Mouse (Mus musculus): ENCODE results near the gene Mcoln2.

DNA sequence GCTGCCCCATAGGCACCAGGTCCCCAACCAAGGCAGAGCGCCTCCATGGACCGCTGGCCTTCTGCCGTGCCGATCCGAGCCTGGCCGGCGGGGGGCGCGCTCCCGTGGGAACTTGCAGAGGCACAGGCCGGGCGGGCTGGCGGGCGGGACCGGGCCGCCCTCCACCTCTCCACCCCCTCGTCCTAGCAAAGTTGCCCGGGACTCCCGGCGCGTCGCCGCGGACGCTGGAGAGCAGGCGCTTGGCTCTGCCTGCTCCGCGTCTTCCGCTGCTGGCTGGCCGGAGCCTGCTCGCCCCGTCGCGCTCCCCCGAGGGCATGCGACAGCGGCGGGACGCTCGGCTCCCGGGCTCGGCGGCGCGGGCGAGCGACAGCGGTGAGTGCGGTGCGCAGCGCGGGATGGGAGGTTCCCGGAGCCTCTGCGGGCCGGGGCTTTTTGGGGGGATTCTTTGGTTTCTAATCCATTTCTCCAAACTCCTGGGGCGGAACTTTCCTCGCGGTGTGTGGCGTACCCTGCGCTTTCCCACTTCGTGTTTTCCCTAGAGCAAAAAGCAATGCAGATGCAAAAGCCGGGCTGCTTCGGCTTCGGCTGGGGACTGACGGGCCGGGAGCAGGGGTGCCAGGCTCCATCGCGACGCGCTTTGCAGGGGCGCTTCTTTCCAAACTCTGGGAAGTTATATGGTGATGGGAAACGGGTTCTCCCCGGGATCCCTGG is 71.3 kb downstream of the Mcoln2 start, which contains the start of gene Lpar3:
- TF ChIP-seq POLR2A (IDR thresholded peaks at IDR 0.05; ENCODE audit: borderline replicate concordance, control insufficient read depth, low read depth, low read length) (no peak), CTCF (IDR thresholded peaks at IDR 0.05; ENCODE audit: control insufficient read depth, insufficient read depth, low read length) (peak; percentile 29; the same call in 1 of the 2 replicates)

All from bone marrow, adult 2 months (tissue).